Mouse (Mus musculus) hindbrain, embryonic 16.5 days (tissue): ENCODE data around the gene Zfand2b. TPM values are rescaled to one million over a fixed set of nuclear protein-coding genes. Genes with fewer than 3 reads are reported as not detected.

Source experiments
- ATAC-seq: fragments of 200-750 bp; cut with Nextera tagmentation; 2 replicates; pipeline ENCODE4 v1.8.0; 2017; ENCODE audit warnings: moderate TSS enrichment, moderate library complexity
- H3K27ac ChIP-seq: fragments of 300-500 bp; sonication (generic); 2 replicates; pipeline ENCODE4 v1.5.1; 2014; ENCODE audit warnings: low read depth, mild to moderate bottlenecking, control low read depth, low read length, moderate library complexity
- H3K27me3 ChIP-seq: fragments of 300-500 bp; sonication (generic); replicated peaks from 2 replicates; pipeline ENCODE4 v1.6.1; 2014; ENCODE audit warnings: low read length; ENCODE audit not compliant: control insufficient read depth, insufficient read depth
- H3K36me3 ChIP-seq: fragments of 300-500 bp; sonication (generic); 2 replicates; pipeline ENCODE4 v1.6.1; 2014; ENCODE audit warnings: mild to moderate bottlenecking, low read length, moderate library complexity, mixed read lengths; ENCODE audit not compliant: control insufficient read depth, insufficient read depth
- H3K4me1 ChIP-seq: fragments of 300-500 bp; sonication (generic); 2 replicates; pipeline ENCODE4 v1.6.1; 2014; ENCODE audit warnings: low read depth, low read length; ENCODE audit not compliant: control insufficient read depth, insufficient read depth
- H3K4me2 ChIP-seq: fragments of 300-500 bp; sonication (generic); 2 replicates; pipeline ENCODE4 v1.6.1; 2014; ENCODE audit warnings: mild to moderate bottlenecking, low read length, control low read depth, moderate library complexity
- H3K4me3 ChIP-seq: fragments of 300-500 bp; sonication (generic); 2 replicates; pipeline ENCODE4 v1.5.1; 2014; ENCODE audit warnings: mild to moderate bottlenecking, low read length, control low read depth, moderate library complexity
- H3K9ac ChIP-seq: fragments of 300-500 bp; sonication (generic); 2 replicates; pipeline ENCODE4 v1.6.1; 2014; ENCODE audit warnings: low read depth, mild to moderate bottlenecking, control low read depth, low read length, moderate library complexity
- H3K9me3 ChIP-seq: fragments of 300-500 bp; sonication (generic); 2 replicates; pipeline ENCODE4 v1.6.1; 2014; ENCODE audit warnings: mild to moderate bottlenecking, low read length, moderate library complexity; ENCODE audit not compliant: control insufficient read depth
- WGBS: fragments of 180-500 bp; shearing (Covaris S2); extraction: QIAGEN DNeasy Blood & Tissue Kit; methylation state at CpG from one replicate; pipeline ENCODE4 v1.1.7; 2014; 5-methylcytosine and 5-hydroxymethylcytosine counted together
- polyA plus RNA-seq: library from polyadenylated mRNA; unstranded; fragments of >200 nt; fragmentation: Nextera tagmentation; extraction: Ambion mirVana; gene quantifications from 2 replicates; pipeline ENCODE4 v1.2.1, GENCODE M21; 2015

Zfand2b gene
- polyA plus RNA-seq, 1 experiment from 2014 or later: 43.4 TPM

GRCm38 (mm10) chr1:75138448-75138847 is 30.0 kb upstream of the Zfand2b start:
- H3K4me1 ChIP-seq: peaks cover 16% of the 10 kb centered on the region
- H3K27ac ChIP-seq: no peak overlapping the region
- H3K36me3 ChIP-seq: peaks cover 35% of the 10 kb centered on the region
- no peaks in the 10 kb centered on the region for H3K27me3 ChIP-seq
- no peak overlapping the region; the same call in 1 of the 2 replicates for H3K9ac ChIP-seq
- no peak overlapping the region for H3K4me2 ChIP-seq
- no peak for ATAC-seq
- H3K4me3 ChIP-seq: no peak overlapping the region
- 93% methylated on average over 2 of the region's 2 CpGs for WGBS
- no peaks in the 10 kb centered on the region for H3K9me3 ChIP-seq

- Histone ChIP-seq H3K36me3 (peaks cover 36% of the 10 kb centered on the region), H3K9me3 (no peaks in the 10 kb centered on the region), H3K4me2 (peak overlapping the region; percentile 92), H3K27me3 (no peaks in the 10 kb centered on the region), H3K9ac (peak overlapping the region; percentile 98), H3K4me3 (peak overlapping the region; percentile 95), H3K4me1 (peaks cover 26% of the 10 kb centered on the region), H3K27ac (peak overlapping the region; percentile 99; the same call in 1 of the 2 replicates)
- 54% methylated on average over 4 of the region's 4 CpGs for WGBS
- no peak for ATAC-seq
Observed at GRCm38 (mm10) chr1:75140601-75141190, 27.8 kb upstream of the Zfand2b start.

- Histone ChIP-seq H3K27me3 (no peaks in the 10 kb centered on the region), H3K27ac (peak overlapping the region; percentile 99), H3K36me3 (peaks cover 36% of the 10 kb centered on the region), H3K4me3 (peak overlapping the region; percentile 95), H3K4me2 (peak overlapping the region; percentile 92), H3K9ac (peak overlapping the region; percentile 98), H3K4me1 (peaks cover 26% of the 10 kb centered on the region), H3K9me3 (no peaks in the 10 kb centered on the region)
- ATAC-seq: peak; percentile 16; the same call in 1 of the 2 replicates
- under 1% methylated on average over 52 of the region's 53 CpGs for WGBS
Observed at GRCm38 (mm10) chr1:75141486-75142190, 26.8 kb upstream of the Zfand2b start.

GRCm38 (mm10) chr1:75142301-75143261 is 25.9 kb upstream of the Zfand2b start, which contains the start of the genes Cnppd1 and Retreg2:
Gene Cnppd1, minus strand, starts transcription at chr1:75142711.
Gene Retreg2, plus strand, starts transcription at chr1:75142778.
- Histone ChIP-seq H3K27ac (peak within 1 kb of the TSS; percentile 99), H3K27me3 (no peaks in the 10 kb centered on the region), H3K4me1 (peaks cover 26% of the 10 kb centered on the region), H3K9me3 (no peaks in the 10 kb centered on the region), H3K36me3 (peaks cover 37% of the 10 kb centered on the region), H3K4me2 (peak within 1 kb of the TSS; percentile 92), H3K4me3 (peak within 1 kb of the TSS; percentile 95), H3K9ac (peak within 1 kb of the TSS; percentile 98)
- under 1% methylated on average over 87 of the region's 91 CpGs for WGBS
- peak; percentile 92 for ATAC-seq

GRCm38 (mm10) chr1:75145589-75145988 is 22.9 kb upstream of the Zfand2b start:
- Histone ChIP-seq H3K4me2 (no peak overlapping the region), H3K27me3 (no peaks in the 10 kb centered on the region), H3K9me3 (no peaks in the 10 kb centered on the region), H3K4me1 (peaks cover 17% of the 10 kb centered on the region), H3K36me3 (peaks cover 38% of the 10 kb centered on the region), H3K27ac (no peak overlapping the region), H3K4me3 (no peak overlapping the region), H3K9ac (no peak overlapping the region)
- WGBS: 97% methylated on average over 3 of the region's 3 CpGs
- ATAC-seq: no peak

- no peak for ATAC-seq
Observed at GRCm38 (mm10) chr1:75147411-75148135, 20.9 kb upstream of the Zfand2b start.

GRCm38 (mm10) chr1:75148727-75149126 is 19.7 kb upstream of the Zfand2b start:
- H3K9me3 ChIP-seq: no peaks in the 10 kb centered on the region
- no peak overlapping the region for H3K27ac ChIP-seq
- no peak overlapping the region for H3K4me2 ChIP-seq
- H3K27me3 ChIP-seq: no peaks in the 10 kb centered on the region
- peaks cover 8% of the 10 kb centered on the region for H3K4me1 ChIP-seq
- H3K9ac ChIP-seq: no peak overlapping the region
- H3K4me3 ChIP-seq: no peak overlapping the region
- WGBS: 91% methylated on average over 4 of the region's 4 CpGs
- peaks cover 38% of the 10 kb centered on the region for H3K36me3 ChIP-seq
- no peak for ATAC-seq

More at GRCm38 (mm10) chr1:75147411-75148135, 20.9 kb upstream of the Zfand2b start:
- Histone ChIP-seq H3K4me1 (peaks cover 10% of the 10 kb centered on the region), H3K9me3 (no peaks in the 10 kb centered on the region), H3K4me3 (no peak overlapping the region), H3K9ac (no peak overlapping the region), H3K4me2 (no peak overlapping the region), H3K36me3 (peaks cover 38% of the 10 kb centered on the region), H3K27ac (no peak overlapping the region), H3K27me3 (no peaks in the 10 kb centered on the region)
- 87% methylated on average over 7 of the region's 7 CpGs for WGBS

GRCm38 (mm10) chr1:75155837-75156236 is 12.6 kb upstream of the Zfand2b start:
- Histone ChIP-seq H3K4me2 (no peak overlapping the region), H3K9me3 (no peaks in the 10 kb centered on the region), H3K4me3 (no peak overlapping the region), H3K27ac (no peak overlapping the region), H3K4me1 (no peaks in the 10 kb centered on the region), H3K27me3 (no peaks in the 10 kb centered on the region), H3K9ac (no peak overlapping the region), H3K36me3 (no peaks in the 10 kb centered on the region)
- 78% methylated on average over 3 of the region's 3 CpGs for WGBS
- ATAC-seq: no peak
